Mouse (Mus musculus): ENCODE measurements around the gene Mier2. TPM values are rescaled to one million over a fixed set of nuclear protein-coding genes. Genes with fewer than 3 reads are reported as not detected.

Mier2 gene
- polyA plus RNA-seq, 1 experiment from 2014 or later = 32.7 TPM

GRCm38 (mm10) chr10:79575754-79576153 lies 20.8 kb upstream of the Mier2 start:
- no peak for DNase-seq (ENCODE audit: low spot score)

- no peak for DNase-seq (ENCODE audit: low spot score)
Measured at GRCm38 (mm10) chr10:79574796-79575195, 19.8 kb upstream of the Mier2 start.

- DNase-seq (ENCODE audit: low spot score) = no peak
Measured at GRCm38 (mm10) chr10:79574350-79574749, 19.4 kb upstream of the Mier2 start.

GRCm38 (mm10) chr10:79573611-79574010 lies 18.6 kb upstream of the Mier2 start:
- no peak for DNase-seq (ENCODE audit: low spot score)

GRCm38 (mm10) chr10:79571314-79571713 lies 16.3 kb upstream of the Mier2 start:
- DNase-seq (ENCODE audit: low spot score) = no peak

GRCm38 (mm10) chr10:79569921-79570320 lies 14.9 kb upstream of the Mier2 start:
- DNase-seq (ENCODE audit: low spot score) = no peak

GRCm38 (mm10) chr10:79559716-79560115 lies 4.7 kb upstream of the Mier2 start:
- DNase-seq (ENCODE audit: low spot score) = no peak

GRCm38 (mm10) chr10:79557496-79557895 lies 2.5 kb upstream of the Mier2 start:
- DNase-seq (ENCODE audit: low spot score) = no peak

GRCm38 (mm10) chr10:79556951-79557350 lies 2.0 kb upstream of the Mier2 start:
- DNase-seq (ENCODE audit: low spot score) = no peak

- no peak for DNase-seq (ENCODE audit: low spot score)
Measured at GRCm38 (mm10) chr10:79555238-79555724, 282 bp upstream of the Mier2 start.

GRCm38 (mm10) chr10:79553691-79554090 lies 1.3 kb downstream of the Mier2 start:
- no peak for DNase-seq (ENCODE audit: low spot score)

GRCm38 (mm10) chr10:79553176-79553575 lies 1.8 kb downstream of the Mier2 start:
- DNase-seq (ENCODE audit: low spot score) = no peak

- no peak for DNase-seq (ENCODE audit: low spot score)
Measured at GRCm38 (mm10) chr10:79552531-79552930, 2.5 kb downstream of the Mier2 start.

- DNase-seq (ENCODE audit: low spot score) = no peak
Measured at GRCm38 (mm10) chr10:79550366-79550765, 4.6 kb downstream of the Mier2 start.

GRCm38 (mm10) chr10:79548971-79549723 lies 5.9 kb downstream of the Mier2 start:
- no peak for DNase-seq (ENCODE audit: low spot score)

GRCm38 (mm10) chr10:79548546-79548945 lies 6.5 kb downstream of the Mier2 start:
- no peak for DNase-seq (ENCODE audit: low spot score)

GRCm38 (mm10) chr10:79547148-79547675 lies 7.8 kb downstream of the Mier2 start:
- DNase-seq (ENCODE audit: low spot score) = no peak

GRCm38 (mm10) chr10:79546483-79546882 lies 8.5 kb downstream of the Mier2 start:
- no peak for DNase-seq (ENCODE audit: low spot score)

GRCm38 (mm10) chr10:79545891-79546290 lies 9.1 kb downstream of the Mier2 start:
- DNase-seq (ENCODE audit: low spot score) = no peak

- no peak for DNase-seq (ENCODE audit: low spot score)
Measured at GRCm38 (mm10) chr10:79544631-79545030, 10.4 kb downstream of the Mier2 start.

GRCm38 (mm10) chr10:79543884-79544597 lies 11.0 kb downstream of the Mier2 start:
- no peak for DNase-seq (ENCODE audit: low spot score)

GRCm38 (mm10) chr10:79542171-79542570 lies 12.8 kb downstream of the Mier2 start:
- DNase-seq (ENCODE audit: low spot score) = no peak
